Mouse (Mus musculus) forebrain, embryonic 10.5 days (tissue): ENCODE data around the gene Arpc2. TPM values are rescaled to one million over a fixed set of nuclear protein-coding genes. Genes with fewer than 3 reads are reported as not detected.
A peak's percentile ranks its signal among the peaks of the same experiment; 100 is the strongest.

ENCODE experiments used
- DNase-seq: peaks from one replicate; pipeline ENCODE4 v3.0.0-alpha.2; 2017; ENCODE audit warnings: low spot score; ENCODE audit errors: extremely low spot score
- H3K27ac ChIP-seq: fragments of 300-500 bp; sonication (generic); 2 replicates; pipeline ENCODE4 v1.5.1; 2016; ENCODE audit warnings: mild to moderate bottlenecking
- H3K27me3 ChIP-seq: fragments of 300-500 bp; sonication (generic); 2 replicates; pipeline ENCODE4 v1.6.1; 2016; ENCODE audit warnings: mild to moderate bottlenecking; ENCODE audit not compliant: poor library complexity, severe bottlenecking
- H3K36me3 ChIP-seq: fragments of 300-500 bp; sonication (generic); replicated peaks from 2 replicates; pipeline ENCODE4 v1.6.1; 2016; ENCODE audit warnings: mild to moderate bottlenecking, moderate library complexity
- H3K4me1 ChIP-seq: fragments of 300-500 bp; sonication (generic); 2 replicates; pipeline ENCODE4 v1.6.1; 2016
- H3K4me3 ChIP-seq: fragments of 300-500 bp; sonication (generic); 2 replicates; pipeline ENCODE4 v1.5.1; 2016; ENCODE audit warnings: mild to moderate bottlenecking, moderate library complexity
- H3K9me3 ChIP-seq: fragments of 300-500 bp; sonication (generic); 2 replicates; pipeline ENCODE4 v1.6.1; 2016; ENCODE audit warnings: mild to moderate bottlenecking, moderate library complexity
- WGBS: fragments of 180-500 bp; shearing (Covaris S2); methylation state at CpG from one replicate; pipeline ENCODE4 v1.1.7; 2016; 5-methylcytosine and 5-hydroxymethylcytosine counted together
- polyA plus RNA-seq: library from polyadenylated mRNA; unstranded; fragments of >200 nt; fragmentation: Nextera tagmentation; extraction: Ambion mirVana; gene quantifications from 2 replicates; pipeline ENCODE4 v1.2.1, GENCODE M21; 2016

Arpc2 gene
- polyA plus RNA-seq, 1 experiment from 2014 or later: 345 TPM

DNA sequence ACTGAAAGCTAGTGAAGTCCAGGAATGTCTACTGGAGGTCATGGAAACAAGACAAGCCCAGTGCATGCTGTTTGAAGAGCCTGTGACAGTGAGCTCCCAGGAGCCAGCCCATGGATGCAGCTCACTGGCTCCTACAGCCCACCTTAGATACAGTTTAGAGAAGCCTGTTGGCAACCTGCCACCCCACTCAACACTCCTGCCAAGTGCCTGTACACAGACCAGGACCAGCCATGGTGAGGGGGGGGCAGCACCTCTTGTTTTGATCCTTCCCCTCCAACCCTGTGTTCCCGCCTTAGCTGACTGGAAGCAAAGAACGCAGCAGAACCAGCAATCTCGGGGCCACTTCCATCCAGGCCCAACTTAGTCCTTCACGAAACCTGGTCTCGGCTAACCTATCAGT lies 54.3 kb downstream of the Arpc2 start:
- Histone ChIP-seq H3K4me3 (no peak overlapping the region), H3K4me1 (peaks cover 19% of the 10 kb centered on the region), H3K36me3 (peaks cover 59% of the 10 kb centered on the region), H3K27me3 (no peaks in the 10 kb centered on the region), H3K9me3 (no peaks in the 10 kb centered on the region), H3K27ac (no peak overlapping the region)
- no peak for DNase-seq
- 92% methylated on average over 5 of the region's 5 CpGs for WGBS

DNA sequence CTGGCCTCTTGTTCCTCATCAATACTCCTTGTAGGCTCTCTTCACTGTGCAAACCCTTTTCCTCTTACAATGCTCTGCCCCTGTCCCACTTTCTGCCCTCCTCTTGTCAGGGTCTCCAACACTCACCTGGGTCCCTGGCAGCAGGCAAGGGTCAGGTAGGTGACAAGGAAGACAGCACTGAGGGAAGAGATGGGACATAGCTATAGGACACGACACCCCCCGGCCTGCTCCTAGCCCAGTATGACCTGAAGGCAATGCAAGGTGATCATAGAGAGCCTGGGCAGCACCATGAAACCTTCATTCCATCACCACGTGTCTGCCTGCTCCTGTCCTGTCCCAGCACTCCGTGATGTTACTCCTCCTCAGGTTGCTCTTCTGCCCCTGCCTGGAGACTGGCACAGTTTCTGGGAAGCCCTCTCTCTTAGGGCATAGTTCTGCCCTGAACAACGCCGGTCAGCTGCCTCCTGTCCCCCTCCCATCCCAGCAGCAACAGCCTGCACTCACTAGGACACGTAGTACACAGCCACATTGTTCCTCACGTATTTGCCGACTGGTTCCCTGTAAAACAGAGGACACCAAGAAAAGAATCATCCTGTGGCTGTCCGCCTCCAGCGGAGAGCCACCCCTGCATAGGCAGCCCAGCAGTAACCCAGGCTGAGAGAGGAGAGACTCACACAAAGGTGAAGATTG lies 56.6 kb downstream of the Arpc2 start:
- DNase-seq: no peak
- WGBS: 90% methylated on average over 11 of the region's 11 CpGs
- H3K36me3 ChIP-seq: peaks cover 67% of the 10 kb centered on the region
- peaks cover 23% of the 10 kb centered on the region for H3K4me1 ChIP-seq
- H3K27ac ChIP-seq: no peak overlapping the region
- no peak overlapping the region for H3K4me3 ChIP-seq
- no peaks in the 10 kb centered on the region for H3K9me3 ChIP-seq
- no peaks in the 10 kb centered on the region for H3K27me3 ChIP-seq

DNA sequence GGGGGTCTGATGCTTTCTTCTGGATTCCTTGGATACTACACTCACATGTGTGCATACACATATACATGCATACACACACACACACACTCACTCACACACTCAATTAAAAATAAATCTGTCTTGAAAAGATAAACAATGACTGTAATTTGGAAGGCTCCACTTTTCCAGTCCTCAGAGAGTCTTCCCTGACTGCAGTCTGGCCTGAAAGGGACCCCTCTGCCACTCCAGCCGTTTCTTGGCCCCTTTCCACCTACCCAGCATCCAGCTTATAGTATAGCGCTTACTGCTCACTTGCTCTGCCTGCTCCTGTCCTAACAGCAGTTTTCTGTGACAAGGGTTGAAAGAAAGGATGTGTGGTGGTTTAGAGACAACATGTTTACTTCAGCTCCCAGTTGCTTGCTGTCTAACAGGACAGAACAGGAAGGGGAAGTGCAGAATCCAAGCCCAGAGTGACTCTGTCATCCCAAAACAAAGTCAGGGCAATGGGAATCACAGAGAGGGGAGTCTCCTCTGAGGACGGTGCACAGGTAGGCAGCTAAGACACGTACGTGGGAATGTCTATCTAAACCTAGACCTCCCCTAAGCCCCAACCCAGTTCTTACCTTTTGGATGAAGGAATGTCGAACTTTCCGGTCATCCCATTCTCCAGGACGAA lies 57.5 kb downstream of the Arpc2 start:
- Histone ChIP-seq H3K27ac (no peak overlapping the region), H3K9me3 (no peaks in the 10 kb centered on the region), H3K36me3 (peaks cover 65% of the 10 kb centered on the region), H3K4me1 (peaks cover 23% of the 10 kb centered on the region), H3K27me3 (no peaks in the 10 kb centered on the region), H3K4me3 (no peak overlapping the region)
- WGBS: 91% methylated on average over 8 of the region's 8 CpGs
- no peak for DNase-seq

DNA sequence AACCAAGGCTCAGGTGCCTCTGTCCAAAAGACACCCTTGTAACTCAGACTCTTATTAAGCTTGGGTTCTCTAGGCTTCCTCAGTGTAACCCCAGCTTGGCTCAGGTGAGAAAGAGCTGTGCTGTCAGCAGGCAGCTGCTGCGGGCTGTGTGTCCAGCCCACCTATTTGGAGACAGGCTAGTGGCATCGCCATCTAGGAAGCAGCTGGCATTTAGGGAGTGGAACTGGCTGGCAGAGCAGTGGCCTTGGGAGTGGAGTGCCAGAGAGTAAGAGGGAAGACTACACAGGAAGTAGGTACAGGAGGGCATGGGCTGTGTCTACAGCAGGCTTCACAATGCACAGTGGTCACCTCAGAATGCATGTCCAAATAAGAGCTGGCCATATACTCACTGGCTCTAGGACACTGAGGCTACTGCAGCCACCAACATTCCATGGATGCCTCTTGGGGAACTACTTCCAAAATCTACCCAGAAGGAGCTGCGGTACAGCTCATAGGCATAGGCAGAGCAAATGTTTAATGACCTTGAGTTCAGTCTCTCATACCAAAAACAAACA lies 58.3 kb downstream of the Arpc2 start:
- Histone ChIP-seq H3K36me3 (peaks cover 58% of the 10 kb centered on the region), H3K9me3 (no peaks in the 10 kb centered on the region), H3K27ac (no peak overlapping the region), H3K4me1 (peaks cover 23% of the 10 kb centered on the region), H3K27me3 (no peaks in the 10 kb centered on the region), H3K4me3 (no peak overlapping the region)
- no peak for DNase-seq
- WGBS: 92% methylated on average over 3 of the region's 3 CpGs

DNA sequence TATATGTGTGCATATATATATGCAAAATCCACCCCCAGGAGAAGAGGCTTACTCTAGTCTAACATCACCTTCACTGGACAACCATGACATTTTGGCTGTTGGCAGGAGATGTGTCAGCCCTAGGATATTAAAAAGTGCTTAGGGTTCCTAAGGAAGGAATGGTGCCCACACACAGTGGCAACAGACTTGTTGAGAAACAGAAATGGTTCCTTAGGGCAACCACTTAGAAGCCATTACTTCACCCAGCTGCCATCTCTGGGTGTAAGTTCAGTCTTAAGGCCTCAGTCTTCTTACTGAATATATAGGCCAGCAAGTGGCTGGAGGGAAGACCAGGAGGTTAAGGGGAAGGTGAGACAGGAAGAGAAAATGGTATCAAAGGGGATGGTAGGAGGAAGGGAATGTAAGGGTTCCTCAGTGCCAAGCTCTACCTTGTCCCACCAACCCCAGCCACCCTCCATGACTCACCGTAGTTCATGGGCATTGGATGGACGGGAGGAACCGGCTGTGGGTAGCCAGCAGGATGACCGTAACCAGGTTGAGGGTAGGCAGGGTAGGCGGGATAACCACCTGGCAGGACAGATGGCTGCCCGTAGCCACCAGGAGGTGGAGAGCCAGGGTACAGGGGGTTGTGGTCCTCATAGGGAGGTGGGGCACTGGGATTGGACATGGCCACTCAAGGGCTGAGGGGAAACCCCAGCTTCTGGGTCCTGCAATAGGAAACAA lies 59.0 kb downstream of the Arpc2 start:
- H3K4me1 ChIP-seq: peaks cover 23% of the 10 kb centered on the region
- no peak for DNase-seq
- H3K36me3 ChIP-seq: peaks cover 50% of the 10 kb centered on the region
- H3K4me3 ChIP-seq: peak overlapping the region; percentile 19; the same call in 1 of the 2 replicates
- no peaks in the 10 kb centered on the region for H3K27me3 ChIP-seq
- 89% methylated on average over 6 of the region's 6 CpGs for WGBS
- peak overlapping the region; percentile 74 for H3K27ac ChIP-seq
- H3K9me3 ChIP-seq: no peaks in the 10 kb centered on the region

DNA sequence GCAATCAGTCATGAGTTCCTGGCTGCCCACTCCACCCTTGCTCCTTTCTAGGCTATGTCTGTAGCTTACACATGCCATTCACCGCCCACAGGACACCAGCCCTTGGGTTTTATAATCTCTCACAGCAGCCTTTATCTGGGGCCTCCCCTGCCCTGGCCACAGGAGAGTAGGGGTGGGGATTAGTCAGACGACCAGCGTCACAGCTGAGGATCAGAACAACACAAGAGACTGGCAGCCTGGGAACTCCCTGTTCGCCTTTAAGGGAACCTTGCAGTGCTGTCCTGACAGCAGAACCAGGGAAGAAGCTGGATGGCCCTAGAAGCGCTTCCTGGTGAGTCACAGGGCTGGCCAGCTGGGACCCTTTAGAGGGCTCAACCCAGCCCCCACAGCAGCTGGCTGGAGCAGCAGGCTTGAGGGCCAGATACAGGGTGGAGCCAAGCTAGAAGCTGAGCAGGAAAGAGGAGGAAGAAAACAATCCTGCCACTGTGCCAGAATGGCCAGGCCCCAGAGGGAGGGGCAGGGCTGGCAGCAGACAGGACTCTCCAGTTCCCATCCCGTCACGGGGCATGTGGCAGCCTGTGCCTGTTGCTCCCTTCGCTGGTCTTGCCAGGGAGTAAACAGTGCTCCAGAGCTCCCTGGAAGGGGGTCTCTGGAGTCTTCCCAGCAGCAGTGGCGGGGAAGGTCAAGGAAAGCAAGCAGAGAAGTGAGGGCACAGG lies 59.7 kb downstream of the Arpc2 start:
- Histone ChIP-seq H3K36me3 (peaks cover 43% of the 10 kb centered on the region), H3K4me1 (peaks cover 23% of the 10 kb centered on the region), H3K27ac (peak overlapping the region; percentile 74), H3K27me3 (no peaks in the 10 kb centered on the region), H3K9me3 (no peaks in the 10 kb centered on the region), H3K4me3 (peak overlapping the region; percentile 19; the same call in 1 of the 2 replicates)
- 26% methylated on average over 9 of the region's 9 CpGs for WGBS
- DNase-seq: peak; percentile 33

DNA sequence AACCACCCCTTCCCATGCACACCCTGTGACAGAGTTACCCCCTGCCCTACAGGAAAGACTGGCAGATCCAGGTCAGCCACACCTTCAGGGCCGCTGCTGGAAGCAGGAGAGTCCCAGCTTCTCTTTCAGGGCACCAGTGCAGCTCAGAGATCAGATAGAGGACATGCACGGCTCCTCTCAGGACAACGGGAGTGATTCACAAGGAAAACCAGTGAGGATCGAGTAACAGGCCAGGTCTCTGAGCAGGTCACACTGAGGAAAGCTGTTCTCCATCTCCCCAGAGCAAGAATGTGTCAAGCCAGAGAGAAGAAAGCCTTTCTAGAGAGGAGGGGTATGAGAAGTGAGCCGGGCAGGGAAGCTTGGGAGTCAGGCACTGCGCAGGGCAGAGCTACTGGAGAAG lies 60.6 kb downstream of the Arpc2 start:
- H3K4me1 ChIP-seq: peaks cover 23% of the 10 kb centered on the region
- H3K27ac ChIP-seq: peak overlapping the region; percentile 74
- no peak overlapping the region for H3K4me3 ChIP-seq
- 67% methylated on average over 6 of the region's 6 CpGs for WGBS
- no peak for DNase-seq
- H3K9me3 ChIP-seq: no peaks in the 10 kb centered on the region
- H3K36me3 ChIP-seq: peaks cover 35% of the 10 kb centered on the region
- no peaks in the 10 kb centered on the region for H3K27me3 ChIP-seq

DNA sequence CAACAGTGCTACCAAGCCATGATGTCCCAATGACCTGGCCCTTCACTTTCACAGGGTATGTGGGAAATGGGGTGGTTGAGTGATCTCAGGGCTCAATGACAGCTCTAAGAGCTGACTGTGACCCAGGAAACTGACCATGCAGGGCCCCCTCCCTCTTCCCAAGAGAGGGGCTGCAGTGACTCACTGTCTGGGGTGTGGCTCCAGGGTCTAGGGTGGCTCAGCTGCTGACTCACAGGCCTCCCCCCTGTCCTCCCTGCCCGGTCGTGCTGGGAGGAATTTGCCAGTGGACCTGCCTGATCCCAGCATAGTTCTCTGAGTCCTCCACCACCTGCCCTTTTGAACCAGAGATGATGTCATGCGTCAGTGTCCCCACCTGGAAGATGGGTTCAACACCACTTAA lies 61.4 kb downstream of the Arpc2 start:
- H3K27ac ChIP-seq: peak overlapping the region; percentile 17; the same call in 1 of the 2 replicates
- peaks cover 23% of the 10 kb centered on the region for H3K4me1 ChIP-seq
- 0 out of 2 replicates have a peak, but pooled peaks cover 3% of the 10 kb centered on the region for H3K27me3 ChIP-seq
- H3K9me3 ChIP-seq: no peaks in the 10 kb centered on the region
- 83% methylated on average over 3 of the region's 3 CpGs for WGBS
- no peak overlapping the region for H3K4me3 ChIP-seq
- H3K36me3 ChIP-seq: peaks cover 27% of the 10 kb centered on the region
- DNase-seq: no peak

DNA sequence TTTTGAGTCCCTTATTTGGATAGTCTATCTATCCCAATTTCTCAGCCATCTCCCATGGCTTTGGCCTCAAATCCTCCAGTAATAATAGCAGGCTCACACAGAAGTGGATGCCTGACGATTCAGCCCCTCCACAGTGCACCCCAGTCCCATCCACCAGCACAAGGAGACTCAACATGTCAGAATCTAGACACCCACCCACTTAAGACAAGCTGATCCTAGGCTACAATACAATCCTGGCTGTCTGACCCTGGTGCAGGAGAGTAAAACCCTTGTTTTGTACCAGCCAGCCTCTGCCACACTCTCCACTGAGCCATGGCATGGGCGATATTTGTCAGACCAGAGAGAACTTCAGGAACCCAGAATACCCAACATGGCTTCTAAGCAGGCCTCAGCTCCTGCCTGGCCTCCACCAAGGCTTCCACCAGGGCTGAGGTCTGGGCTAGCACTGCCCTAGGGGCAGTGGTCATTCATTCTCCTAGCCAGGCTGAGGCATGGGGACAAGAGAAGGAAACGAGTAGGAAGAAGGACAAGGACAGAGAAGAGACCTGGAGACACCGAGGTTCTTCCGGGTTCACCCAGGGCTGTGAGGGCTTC lies 62.4 kb downstream of the Arpc2 start:
- H3K36me3 ChIP-seq: peaks cover 18% of the 10 kb centered on the region
- WGBS: 86% methylated on average over 5 of the region's 5 CpGs
- H3K4me3 ChIP-seq: no peak overlapping the region
- no peak for DNase-seq
- no peak overlapping the region for H3K27ac ChIP-seq
- H3K4me1 ChIP-seq: peaks cover 25% of the 10 kb centered on the region
- no peaks in the 10 kb centered on the region for H3K9me3 ChIP-seq
- peaks cover 11% of the 10 kb centered on the region for H3K27me3 ChIP-seq

DNA sequence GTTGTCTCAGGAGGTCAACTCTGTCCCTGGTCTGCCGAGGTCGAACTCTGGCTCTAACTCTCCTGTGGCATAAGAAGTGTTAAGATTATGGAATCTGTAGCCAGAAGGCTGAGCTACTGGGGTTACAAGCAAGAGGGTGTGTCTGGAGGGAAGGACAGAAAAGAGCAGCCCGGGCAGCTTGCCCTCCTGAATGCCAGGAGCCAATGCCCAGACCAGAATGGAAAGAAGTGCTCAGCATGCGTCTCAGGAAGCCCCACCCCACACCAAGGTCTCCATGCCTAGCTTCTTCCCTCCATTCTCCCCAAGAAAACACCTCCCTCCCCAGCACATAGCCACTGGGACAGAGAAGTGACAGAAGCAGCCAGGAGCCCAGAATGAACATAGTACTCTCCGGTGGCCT lies 63.1 kb downstream of the Arpc2 start:
- H3K4me1 ChIP-seq: peaks cover 33% of the 10 kb centered on the region
- peaks cover 15% of the 10 kb centered on the region for H3K27me3 ChIP-seq
- H3K4me3 ChIP-seq: no peak overlapping the region
- peaks cover 12% of the 10 kb centered on the region for H3K36me3 ChIP-seq
- 84% methylated on average over 5 of the region's 5 CpGs for WGBS
- H3K9me3 ChIP-seq: no peaks in the 10 kb centered on the region
- no peak for DNase-seq
- no peak overlapping the region for H3K27ac ChIP-seq

DNA sequence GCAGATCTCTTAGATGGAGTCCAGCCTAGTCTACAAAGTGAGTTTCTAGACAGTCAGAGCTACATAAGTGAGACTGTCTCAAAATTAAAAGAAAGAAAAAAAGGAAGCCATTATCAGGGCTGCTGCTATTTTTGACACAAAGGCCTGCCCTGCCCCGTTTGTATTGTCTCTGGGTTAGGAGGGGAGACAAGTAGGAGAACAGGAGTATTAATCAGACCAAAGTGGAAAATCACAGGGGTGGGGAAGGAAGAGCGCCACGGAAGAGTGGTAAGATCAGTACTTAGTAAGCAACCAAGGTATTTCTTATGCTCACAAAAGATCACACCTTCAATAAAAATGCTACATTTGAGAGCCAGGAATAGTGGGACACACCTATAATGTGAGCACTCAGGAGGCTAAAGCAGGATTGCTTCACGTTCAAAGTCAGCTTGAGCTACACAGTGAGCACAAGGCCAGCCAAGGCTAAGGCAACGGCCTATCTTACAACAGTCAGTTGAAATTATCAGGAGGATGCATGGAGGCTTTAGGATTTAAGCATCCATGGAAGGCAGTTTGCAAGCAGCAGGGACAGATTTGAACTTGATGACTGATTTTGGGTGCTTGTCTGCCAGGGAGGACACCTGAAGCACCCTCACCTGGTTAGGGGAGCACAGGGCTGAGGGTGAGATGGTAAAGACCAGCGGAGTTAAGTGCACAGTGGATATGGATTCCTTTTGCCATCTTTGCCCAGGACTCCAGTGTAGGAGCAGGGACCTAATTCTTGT lies 64.6 kb downstream of the Arpc2 start:
- DNase-seq: no peak
- no peak overlapping the region for H3K4me3 ChIP-seq
- no peaks in the 10 kb centered on the region for H3K9me3 ChIP-seq
- H3K36me3 ChIP-seq: peaks cover 9% of the 10 kb centered on the region
- H3K27ac ChIP-seq: no peak overlapping the region
- H3K27me3 ChIP-seq: peaks cover 30% of the 10 kb centered on the region
- peaks cover 30% of the 10 kb centered on the region for H3K4me1 ChIP-seq
- WGBS: 88% methylated on average over 6 of the region's 6 CpGs
